Mouse (Mus musculus): ENCODE measurements at regions not wholly inside any gene's neighbourhood (a gene's known extent, or its start where the extent isn't known, plus 50 kb on each side); places are given as distances from the start of the nearest gene placed in this dataset.

GRCm38 (mm10) chr8:36364567-36365231 is 599.1 kb downstream of the Gm19410 start:
- DNase-seq, result no peak

- DNase-seq, result peak; percentile 56 to 62
These were observed 600.4 kb downstream of the Gm19410 start for GRCm38 (mm10) chr8:36365945-36366344.

GRCm38 (mm10) chr8:36376579-36377350 is 611.2 kb downstream of the Gm19410 start:
- DNase-seq, result no peak

GRCm38 (mm10) chr8:36394487-36394886 is 598.9 kb upstream of the AI429214 start:
- DNase-seq, result no peak

- DNase-seq, result no peak
These were observed 596.9 kb upstream of the AI429214 start for GRCm38 (mm10) chr8:36396493-36396892.

- peak; percentile 80 to 83 for DNase-seq
These were observed 586.7 kb upstream of the AI429214 start for GRCm38 (mm10) chr8:36406706-36407105.
